Mouse (Mus musculus): Measurements from ENCODE around the gene Gm4070.
"Not testable (repeated sequence)": the region's sequence is repeated elsewhere in the genome, so short reads cannot be mapped to it uniquely, and the experiment has no call there.

The Gm4070 gene

DNA sequence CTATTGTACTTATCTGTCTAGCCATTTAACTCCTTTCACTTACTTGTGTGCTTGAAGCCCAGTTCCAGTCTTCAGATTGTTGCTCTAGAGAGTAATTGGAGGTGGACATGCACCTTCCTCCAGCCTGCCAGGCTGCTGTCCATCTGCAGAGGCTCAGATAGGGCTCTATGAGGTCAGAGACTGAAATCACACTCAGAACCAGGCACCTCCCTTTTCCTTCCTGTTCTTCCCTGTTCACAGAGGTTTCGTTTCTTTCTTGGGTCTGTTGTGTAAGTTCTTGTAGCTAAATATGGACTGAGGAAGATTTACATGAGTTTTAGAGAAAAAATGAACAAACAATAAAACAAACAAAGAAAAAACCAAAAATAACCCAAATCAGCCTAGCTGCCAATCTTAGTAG lies at the start of gene Gm4070:
Gene Gm4070, minus strand, starts transcription at position 156 of the 400 bp plus-strand sequence.
- not testable (repeated sequence) for DNase-seq (ENCODE audit: low read depth, low spot score)

- DNase-seq (ENCODE audit: low read depth, low spot score): not testable (repeated sequence)
These were observed 773 bp upstream of the Gm4070 start for GRCm38 (mm10) chr7:105954540-105954939.

- DNase-seq (ENCODE audit: low read depth, low spot score): not testable (repeated sequence)
These were observed 1.4 kb downstream of the Gm4070 start for GRCm38 (mm10) chr7:105952408-105952807.

- not testable (repeated sequence) for DNase-seq (ENCODE audit: low read depth, low spot score)
These were observed 8.5 kb downstream of the Gm4070 start for GRCm38 (mm10) chr7:105945238-105945637.

DNA sequence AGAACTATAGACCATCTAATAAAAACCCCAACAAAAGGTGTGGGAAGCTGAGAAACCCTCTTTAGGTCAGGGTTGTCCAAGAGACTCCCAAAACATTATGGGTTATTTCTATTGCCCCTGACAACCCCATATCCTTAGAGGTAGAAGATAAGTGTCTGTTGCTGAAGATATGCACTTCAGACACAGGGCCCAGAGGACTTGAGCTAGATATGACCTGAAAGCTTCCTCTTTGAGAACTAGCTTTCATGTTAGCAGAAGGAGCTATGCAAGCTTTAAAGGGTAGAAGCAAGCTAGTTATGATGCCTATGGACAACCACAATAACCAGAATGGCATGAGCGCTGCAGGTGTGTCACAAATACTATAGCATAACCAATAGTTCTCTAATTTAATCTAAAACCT lies 21.6 kb downstream of the Gm4070 start:
- not testable (repeated sequence) for DNase-seq (ENCODE audit: low read depth, low spot score)

- not testable (repeated sequence) for DNase-seq (ENCODE audit: low read depth, low spot score)
These were observed 70.0 kb downstream of the Gm4070 start for GRCm38 (mm10) chr7:105883588-105884336.

GRCm38 (mm10) chr7:105879717-105880484 lies 73.9 kb downstream of the Gm4070 start:
- DNase-seq (ENCODE audit: low read depth, low spot score): not testable (repeated sequence)

- not testable (repeated sequence) for DNase-seq (ENCODE audit: low read depth, low spot score)
These were observed 97.8 kb downstream of the Gm4070 start for GRCm38 (mm10) chr7:105855718-105856560.
